In the genomic region with DNA sequence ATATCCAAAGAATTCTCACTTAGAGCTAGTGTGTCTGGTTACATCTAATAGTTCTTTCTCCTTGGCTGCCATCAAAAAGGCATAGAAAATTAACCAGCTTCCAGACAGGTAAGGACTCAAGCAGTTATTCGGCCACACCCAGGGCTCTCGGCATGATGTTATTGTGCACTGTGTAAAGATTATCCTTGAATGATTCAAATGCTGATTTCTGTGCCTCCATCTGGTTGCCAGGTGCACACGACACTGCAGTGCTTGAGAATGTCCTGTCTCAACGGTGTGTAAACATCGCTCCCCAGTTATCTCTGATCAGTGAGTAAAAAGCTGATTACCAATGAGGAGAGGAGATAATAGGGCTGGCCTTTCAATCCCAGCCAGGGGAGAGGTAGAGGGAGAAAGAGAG, we compare ENCODE assay signal across 16 mouse cellular contexts. TPM values are rescaled to one million over a fixed set of nuclear protein-coding genes. Genes with fewer than 3 reads are reported as not detected.
"Had no signal": no experiment of that assay in that cellular context is flagged by ENCODE, and none has a peak within 500 bp of the region (broad histone marks: within the 10 kb centered on the region; RNA-seq: fewer than 3 reads in every experiment).

No protein-coding gene starts in this region.

- H3K9ac ChIP-seq: kidney, embryonic 15.5 days; limb, embryonic 13.5 days; lung, embryonic 15.5 days; midbrain, embryonic 13.5 days; neural tube, embryonic 15.5 days had no signal

- H3K9me3 ChIP-seq: kidney, embryonic 15.5 days; limb, embryonic 13.5 days; lung, embryonic 15.5 days; midbrain, embryonic 13.5 days; neural tube, embryonic 15.5 days had no signal

- H3K36me3 ChIP-seq: kidney, embryonic 15.5 days; limb, embryonic 13.5 days; lung, embryonic 15.5 days; midbrain, embryonic 13.5 days; neural tube, embryonic 15.5 days had no signal

- ATAC-seq: midbrain, embryonic 13.5 days had no signal

- H3K4me3 ChIP-seq: kidney, embryonic 15.5 days; limb, embryonic 13.5 days; lung, embryonic 15.5 days; megakaryocyte, embryonic 14.5 days; midbrain, embryonic 13.5 days; myocyte; neural tube, embryonic 15.5 days had no signal

- DNase-seq: kidney, adult 2 months; kidney, postnatal 14 days; left cerebral cortex, postnatal 4 days; lung, postnatal 14 days; right cerebral cortex, postnatal 4 days; thymus, postnatal 36 days had no signal

- H3K27me3 ChIP-seq: lung, embryonic 15.5 days; midbrain, embryonic 13.5 days had no signal

- H3K27ac ChIP-seq: kidney, embryonic 15.5 days; limb, embryonic 13.5 days; lung, embryonic 15.5 days; macrophage; midbrain, embryonic 13.5 days; neural tube, embryonic 15.5 days had no signal

- H3K4me1 ChIP-seq: kidney, embryonic 15.5 days; limb, embryonic 13.5 days; lung, embryonic 15.5 days; midbrain, embryonic 13.5 days; neural tube, embryonic 15.5 days had no signal

- H3K4me2 ChIP-seq: kidney, embryonic 15.5 days; limb, embryonic 13.5 days; liver, embryonic 11.5 days; lung, embryonic 15.5 days; midbrain, embryonic 13.5 days; neural tube, embryonic 15.5 days had no signal

RNA-seq across cellular contexts. Expression of gene Aoc3, which starts 22.7 kb away (rescaled TPM):
- polyA plus RNA-seq: liver, embryonic 11.5 days; macrophage; midbrain, embryonic 13.5 days; neural tube, embryonic 11.5 days had no signal
